Mouse (Mus musculus) cerebellum, adult 2 months (tissue): ENCODE data around the gene Dcst2. TPM values are rescaled to one million over a fixed set of nuclear protein-coding genes. Genes with fewer than 3 reads are reported as not detected.

Source experiments
- DNase-seq, 2 experiments: peaks; one replicate each; pipeline ENCODE4 v3.0.0; 2021
- H3K27ac ChIP-seq: fragments of 200-500 bp; 2 replicates; pipeline ENCODE4 v1.5.1; 2012; ENCODE audit warnings: low read length, control low read depth, inconsistent platforms; ENCODE audit not compliant: insufficient read depth
- H3K27me3 ChIP-seq: fragments of 200-500 bp; 2 replicates; pipeline ENCODE4 v1.6.1; 2012; ENCODE audit warnings: inconsistent platforms, mild to moderate bottlenecking, low read length, moderate library complexity; ENCODE audit not compliant: control insufficient read depth, insufficient read depth
- H3K4me1 ChIP-seq: fragments of 200-500 bp; 2 replicates; pipeline ENCODE4 v1.6.1; 2011; ENCODE audit warnings: low read length; ENCODE audit not compliant: control insufficient read depth, insufficient read depth
- H3K4me3 ChIP-seq: fragments of 200-500 bp; replicated peaks from 2 replicates; pipeline ENCODE3; 2011; ENCODE audit warnings: mild to moderate bottlenecking, low read depth, low read length, control low read depth; ENCODE audit not compliant: insufficient read depth
- CTCF ChIP-seq: fragments of 200-500 bp; IDR thresholded peaks from 2 replicates; pipeline ENCODE4 v1.5.1; 2011; ENCODE audit warnings: low read depth, mild to moderate bottlenecking, control low read depth, low read length, moderate library complexity, borderline replicate concordance; ENCODE audit not compliant: insufficient read depth
- POLR2A ChIP-seq: fragments of 200-500 bp; IDR thresholded peaks from 2 replicates; pipeline ENCODE4 v1.6.1; 2011; ENCODE audit warnings: low read length, control low read depth, borderline replicate concordance; ENCODE audit not compliant: insufficient read depth
- WGBS: fragments of 180-500 bp; shearing (Covaris S2); methylation state at CpG from one replicate; pipeline ENCODE4 v1.1.7; 2018; 5-methylcytosine and 5-hydroxymethylcytosine counted together
- polyA plus RNA-seq: library from polyadenylated mRNA; depleted of rRNA; stranded (reverse); fragments of >200 nt; gene quantifications from 2 replicates; pipeline ENCODE4 v1.2.3, GENCODE M21; 2012

Gene Dcst2
- polyA plus RNA-seq, 1 experiment: 0.36 TPM

DNA sequence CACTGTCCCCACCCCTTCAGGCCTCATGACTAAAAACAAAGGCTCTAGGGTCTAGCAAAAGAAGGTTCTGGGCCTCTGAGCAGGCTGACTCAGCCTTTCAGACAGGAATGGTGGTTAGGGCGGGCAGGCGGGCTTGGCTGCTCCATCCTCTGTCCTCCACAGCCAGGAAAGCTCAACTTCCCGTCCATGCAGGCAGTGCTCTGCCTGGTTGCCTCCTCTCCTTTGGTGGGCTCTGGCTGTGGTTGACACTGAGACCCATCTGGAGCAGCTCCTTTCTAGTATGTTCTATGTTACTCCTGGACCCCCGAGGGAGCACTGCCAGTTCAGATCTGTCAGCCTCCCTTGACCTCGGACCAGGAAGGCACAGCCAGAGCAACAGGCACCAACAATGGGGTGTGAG lies 40.9 kb downstream of the Dcst2 start, which contains the start of gene Lenep:
Gene Lenep (minus strand): TSS at position 101 of the 400 bp plus-strand sequence.
- 61% methylated on average over 5 of the region's 5 CpGs for WGBS
- TF ChIP-seq POLR2A (no peak), CTCF (no peak)
- H3K4me1 ChIP-seq: 0 out of 2 replicates have a peak, but pooled peaks cover 2% of the 10 kb centered on the region
- no peaks in the 10 kb centered on the region for H3K27me3 ChIP-seq
- H3K27ac ChIP-seq: no peak within 1 kb of the TSS
- no peak for DNase-seq
- no peak within 1 kb of the TSS for H3K4me3 ChIP-seq

DNA sequence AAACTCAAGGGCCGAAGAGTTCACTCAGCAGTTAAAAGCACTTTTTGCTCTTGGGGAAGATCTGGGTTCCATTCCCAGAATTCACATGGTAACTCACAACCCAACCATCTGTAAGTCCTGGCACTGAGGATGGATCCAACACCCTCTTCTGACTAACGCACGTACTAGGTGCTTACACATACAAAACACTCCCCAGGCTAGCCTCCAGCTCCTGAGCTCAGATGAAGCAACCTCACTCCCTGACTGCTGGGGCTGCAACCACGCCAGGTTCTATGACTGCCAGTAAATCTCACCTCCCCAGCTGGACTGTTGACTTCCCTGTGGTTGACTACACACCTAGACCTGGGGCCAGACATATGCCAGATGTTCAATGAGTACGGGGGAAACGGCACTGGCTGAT lies 45.1 kb downstream of the Dcst2 start:
- no peak for TF ChIP-seq POLR2A
- no peak for TF ChIP-seq CTCF
- H3K27ac ChIP-seq: no peak overlapping the region
- WGBS: 75% methylated on average over 6 of the region's 6 CpGs
- H3K4me1 ChIP-seq: 0 out of 2 replicates have a peak, but pooled peaks cover 2% of the 10 kb centered on the region
- no peak overlapping the region for H3K4me3 ChIP-seq
- no peaks in the 10 kb centered on the region for H3K27me3 ChIP-seq
- no peak for DNase-seq

- H3K4me1 ChIP-seq: 0 out of 2 replicates have a peak, but pooled peaks cover 2% of the 10 kb centered on the region
- no peak overlapping the region for H3K4me3 ChIP-seq
- 72% methylated on average over 16 of the region's 16 CpGs for WGBS
- H3K27ac ChIP-seq: no peak overlapping the region
- no peak for TF ChIP-seq CTCF
- TF ChIP-seq POLR2A: no peak
- DNase-seq: no peak
- H3K27me3 ChIP-seq: no peaks in the 10 kb centered on the region
Observed at GRCm38 (mm10) chr3:89408448-89408847, 46.7 kb downstream of the Dcst2 start.

- Histone ChIP-seq H3K27me3 (no peaks in the 10 kb centered on the region), H3K4me1 (0 out of 2 replicates have a peak, but pooled peaks cover 2% of the 10 kb centered on the region), H3K27ac (no peak overlapping the region), H3K4me3 (no peak overlapping the region)
- 92% methylated on average over 3 of the region's 3 CpGs for WGBS
- TF ChIP-seq CTCF: no peak
- TF ChIP-seq POLR2A: no peak
- no peak for DNase-seq
Observed at GRCm38 (mm10) chr3:89409701-89410100, 47.9 kb downstream of the Dcst2 start.

DNA sequence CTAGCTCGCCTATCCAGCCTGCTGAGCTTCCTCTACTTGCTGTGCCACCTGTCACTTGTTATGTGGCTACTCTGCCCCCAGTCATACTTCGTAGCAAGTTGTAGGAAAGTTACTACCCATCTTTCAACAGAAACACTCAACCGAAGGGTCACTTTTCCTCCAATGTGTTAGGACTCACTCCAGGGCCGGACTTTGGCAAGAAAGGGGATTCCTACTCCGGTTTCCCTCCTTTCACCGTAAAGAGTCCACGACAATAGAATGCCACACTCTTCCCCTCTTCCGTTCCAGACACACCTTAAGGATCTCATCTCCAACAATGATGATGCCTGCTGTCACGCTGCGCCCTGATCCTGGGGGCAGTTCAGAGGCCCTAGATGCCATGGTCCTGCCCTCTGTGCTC lies 49.1 kb downstream of the Dcst2 start:
- 51% methylated on average over 10 of the region's 10 CpGs for WGBS
- peak overlapping the region; percentile 59 for H3K27ac ChIP-seq
- H3K4me3 ChIP-seq: peak overlapping the region; percentile 68
- H3K4me1 ChIP-seq: 0 out of 2 replicates have a peak, but pooled peaks cover 2% of the 10 kb centered on the region
- TF ChIP-seq POLR2A (no peak), CTCF (no peak)
- DNase-seq: peak in 1 of 2 experiments; percentile 19
- H3K27me3 ChIP-seq: no peaks in the 10 kb centered on the region

DNA sequence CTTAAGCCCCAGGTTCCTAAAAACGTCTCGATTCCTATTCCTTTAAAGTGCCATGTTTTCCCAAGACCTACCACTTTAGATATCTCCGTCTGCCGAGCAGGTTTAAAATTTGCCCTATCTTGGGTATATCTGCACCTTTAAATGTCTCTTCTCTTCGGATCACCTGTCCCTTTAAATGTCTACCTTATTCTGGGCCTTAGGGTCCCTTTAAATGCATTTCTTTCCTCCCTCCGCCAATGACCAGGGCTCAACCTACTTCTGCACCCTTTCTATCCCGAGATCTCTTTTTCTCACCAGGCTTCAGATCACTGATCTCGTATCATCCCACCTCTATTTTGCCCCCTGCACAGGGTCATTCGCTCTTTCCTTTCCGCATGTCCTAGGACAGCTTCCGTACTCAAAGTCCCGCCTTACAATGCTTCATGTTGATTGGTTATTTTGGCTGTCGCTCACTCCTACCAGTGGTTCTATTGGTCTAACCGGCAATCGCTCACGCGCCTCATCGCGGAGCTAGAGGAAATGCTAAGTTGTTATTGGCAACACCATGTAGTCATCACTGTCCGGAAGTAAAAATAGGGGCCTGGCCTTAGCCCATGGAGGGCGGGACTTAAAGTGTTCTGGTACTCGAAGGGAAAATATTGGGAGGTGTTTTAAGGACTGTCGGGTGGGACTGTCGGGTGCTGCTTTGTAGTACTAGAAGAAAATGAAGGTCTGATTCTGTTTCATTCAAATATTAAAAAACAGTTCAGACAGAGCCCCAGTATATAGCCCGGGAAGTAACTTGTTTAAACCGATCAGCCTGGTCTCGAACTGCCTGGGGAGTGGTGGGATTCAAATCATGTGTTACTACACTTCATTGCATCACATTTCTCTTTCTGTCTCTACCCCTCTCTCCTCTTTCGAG lies 50.0 kb downstream of the Dcst2 start, which contains the start of gene Flad1:
Gene Flad1 (minus strand): TSS at position 381 of the 904 bp plus-strand sequence.
- TF ChIP-seq POLR2A (peak; percentile 63; the same call in 1 of the 2 replicates), CTCF (no peak)
- 4% methylated on average over 28 of the region's 28 CpGs for whole genome bisulfite sequencing
- no peaks in the 10 kb centered on the region for H3K27me3 ChIP-seq
- H3K27ac ChIP-seq: peak within 1 kb of the TSS; percentile 59
- DNase-seq: peak; percentile 100
- 0 out of 2 replicates have a peak, but pooled peaks cover 2% of the 10 kb centered on the region for H3K4me1 ChIP-seq
- H3K4me3 ChIP-seq: peak within 1 kb of the TSS; percentile 68

- DNase-seq: no peak
Observed at GRCm38 (mm10) chr3:89416158-89416557, 54.4 kb downstream of the Dcst2 start.

DNA sequence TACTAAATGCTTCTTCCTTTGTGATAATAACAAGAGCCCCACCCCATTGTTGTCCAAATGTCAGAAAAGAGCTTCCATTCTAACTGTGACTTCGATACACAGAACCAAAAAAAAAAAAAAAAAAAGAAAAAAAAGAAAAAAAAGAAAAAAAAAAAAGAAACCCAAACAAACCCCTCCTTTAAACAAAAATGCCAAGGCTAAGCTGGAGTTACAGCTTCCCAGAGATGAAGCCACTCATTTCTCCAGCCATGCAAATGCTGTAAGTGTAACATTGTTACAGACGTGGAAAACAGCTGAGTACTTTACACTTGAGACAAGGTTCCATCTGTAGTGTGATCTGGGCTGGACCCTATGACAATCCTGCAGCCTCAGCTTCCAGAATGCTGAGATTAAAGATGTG lies 55.4 kb downstream of the Dcst2 start:
- Histone ChIP-seq H3K27ac (no peak overlapping the region), H3K27me3 (no peaks in the 10 kb centered on the region), H3K4me1 (0 out of 2 replicates have a peak, but pooled peaks cover 7% of the 10 kb centered on the region), H3K4me3 (no peak overlapping the region)
- WGBS: 17% methylated on average over 2 of the region's 2 CpGs
- TF ChIP-seq CTCF: no peak
- no peak for TF ChIP-seq POLR2A
- no peak for DNase-seq

More at GRCm38 (mm10) chr3:89416158-89416557, 54.4 kb downstream of the Dcst2 start:
- no peaks in the 10 kb centered on the region for H3K27me3 ChIP-seq
- H3K4me3 ChIP-seq: no peak overlapping the region
- H3K4me1 ChIP-seq: 0 out of 2 replicates have a peak, but pooled peaks cover 3% of the 10 kb centered on the region
- no peak for TF ChIP-seq POLR2A
- no peak for TF ChIP-seq CTCF
- 87% methylated on average over 8 of the region's 8 CpGs for WGBS
- H3K27ac ChIP-seq: no peak overlapping the region
